Mouse (Mus musculus) telencephalon, adult 2 months (tissue): Measurements from ENCODE around the gene Muc2.
A peak's percentile ranks its signal among the peaks of the same experiment; 100 is the strongest.
"Not testable (repeated sequence)": the region's sequence is repeated elsewhere in the genome, so short reads cannot be mapped to it uniquely, and the experiment has no call there.

Experiments used
- DNase-seq: peaks from one replicate; pipeline ENCODE4 v3.0.0-alpha.2; 2011; ENCODE audit warnings: low read depth, low spot score

Gene Muc2

GRCm38 (mm10) chr7:141690040-141690439 is at the start of gene Muc2:
Muc2 (plus strand) TSS chr7:141690340.
- DNase-seq = no peak

GRCm38 (mm10) chr7:141642375-141642774 is 47.8 kb upstream of the Muc2 start:
- no peak for DNase-seq

GRCm38 (mm10) chr7:141643160-141643559 is 47.0 kb upstream of the Muc2 start:
- no peak for DNase-seq

GRCm38 (mm10) chr7:141647083-141647482 is 43.1 kb upstream of the Muc2 start:
- no peak for DNase-seq

- no peak for DNase-seq
These were observed 42.3 kb upstream of the Muc2 start for GRCm38 (mm10) chr7:141647815-141648214.

- DNase-seq = no peak
These were observed 37.9 kb upstream of the Muc2 start for GRCm38 (mm10) chr7:141652191-141652590.

GRCm38 (mm10) chr7:141660346-141660745 is 29.8 kb upstream of the Muc2 start:
- DNase-seq = no peak

GRCm38 (mm10) chr7:141661481-141661880 is 28.7 kb upstream of the Muc2 start:
- no peak for DNase-seq

GRCm38 (mm10) chr7:141662223-141662622 is 27.9 kb upstream of the Muc2 start:
- no peak for DNase-seq

- DNase-seq = no peak
These were observed 23.9 kb upstream of the Muc2 start for GRCm38 (mm10) chr7:141666190-141666589.

- not testable (repeated sequence) for DNase-seq
These were observed 21.0 kb upstream of the Muc2 start for GRCm38 (mm10) chr7:141669097-141669496.

GRCm38 (mm10) chr7:141670999-141671398 is 19.1 kb upstream of the Muc2 start:
- no peak for DNase-seq

GRCm38 (mm10) chr7:141671626-141672291 is 18.4 kb upstream of the Muc2 start:
- no peak for DNase-seq

- DNase-seq = no peak
These were observed 11.2 kb upstream of the Muc2 start for GRCm38 (mm10) chr7:141678922-141679321.

GRCm38 (mm10) chr7:141687330-141687729 is 2.8 kb upstream of the Muc2 start:
- no peak for DNase-seq

GRCm38 (mm10) chr7:141693591-141694273 is 3.6 kb downstream of the Muc2 start:
- no peak for DNase-seq

- DNase-seq = no peak
These were observed 4.1 kb downstream of the Muc2 start for GRCm38 (mm10) chr7:141694274-141694639.

- DNase-seq = no peak
These were observed 6.4 kb downstream of the Muc2 start for GRCm38 (mm10) chr7:141696538-141696937.

GRCm38 (mm10) chr7:141699556-141700220 is 9.5 kb downstream of the Muc2 start:
- DNase-seq = no peak

GRCm38 (mm10) chr7:141747451-141748100 is 57.4 kb downstream of the Muc2 start:
- no peak for DNase-seq

GRCm38 (mm10) chr7:141752513-141752912 is 62.4 kb downstream of the Muc2 start:
- DNase-seq = no peak

- peak; percentile 64 for DNase-seq
These were observed 65.7 kb downstream of the Muc2 start for GRCm38 (mm10) chr7:141755831-141756230.
